Mouse (Mus musculus): Measurements from ENCODE around the gene Ccdc13. TPM values are rescaled to one million over a fixed set of nuclear protein-coding genes. Genes with fewer than 3 reads are reported as not detected.

The Ccdc13 gene
- polyA plus RNA-seq, 1 experiment from 2014 or later: 3.6 TPM

GRCm38 (mm10) chr9:121798887-121799520 is 40.3 kb downstream of the Ccdc13 start:
- H3K4me2 ChIP-seq (ENCODE audit: low read depth): no peak overlapping the region
- no peak for ATAC-seq (ENCODE audit: insufficient read depth, low FRiP score, low TSS enrichment)
- WGBS: 46% methylated on average over 6 of the region's 6 CpGs

GRCm38 (mm10) chr9:121797722-121798121 is 41.5 kb downstream of the Ccdc13 start:
- no peak for ATAC-seq (ENCODE audit: insufficient read depth, low FRiP score, low TSS enrichment)
- Histone ChIP-seq H3K4me1 (ENCODE audit: control insufficient read depth, insufficient read depth, low read length) (no peaks in the 10 kb centered on the region; the same call in 1 of the 2 replicates), H3K9ac (ENCODE audit: low read length) (no peak overlapping the region), H3K9me3 (ENCODE audit: control insufficient read depth, low read length) (no peaks in the 10 kb centered on the region), H3K4me3 (ENCODE audit: low read depth, low read length) (no peak overlapping the region), H3K27ac (ENCODE audit: low read depth, low read length) (no peak overlapping the region), H3K27me3 (ENCODE audit: control insufficient read depth, insufficient read depth, low read length) (no peaks in the 10 kb centered on the region), H3K4me2 (ENCODE audit: low read depth) (no peak overlapping the region), H3K36me3 (ENCODE audit: control insufficient read depth, insufficient read depth, low read length) (no peaks in the 10 kb centered on the region)
- DNase-seq (ENCODE audit: low spot score): no peak
- WGBS: 7% methylated on average over 12 of the region's 12 CpGs

More at GRCm38 (mm10) chr9:121798887-121799520, 40.3 kb downstream of the Ccdc13 start:
- no peak overlapping the region for H3K27ac ChIP-seq (ENCODE audit: low read depth, low read length)
- H3K36me3 ChIP-seq (ENCODE audit: control insufficient read depth, insufficient read depth, low read length): no peaks in the 10 kb centered on the region
- no peak for DNase-seq (ENCODE audit: low spot score)
- no peaks in the 10 kb centered on the region; the same call in 1 of the 2 replicates for H3K4me1 ChIP-seq (ENCODE audit: control insufficient read depth, insufficient read depth, low read length)
- 0 out of 2 replicates have a peak overlapping the region, but pooled peaks have one; percentile 23 for H3K9ac ChIP-seq (ENCODE audit: low read length)
- no peak overlapping the region for H3K4me3 ChIP-seq (ENCODE audit: low read depth, low read length)
- H3K27me3 ChIP-seq (ENCODE audit: control insufficient read depth, insufficient read depth, low read length): no peaks in the 10 kb centered on the region
- H3K9me3 ChIP-seq (ENCODE audit: control insufficient read depth, low read length): no peaks in the 10 kb centered on the region

- ATAC-seq (ENCODE audit: insufficient read depth, low FRiP score, low TSS enrichment) (no peak), DNase-seq (ENCODE audit: low spot score) (no peak)
- no peak overlapping the region for H3K27ac ChIP-seq (ENCODE audit: low read depth, low read length)
- H3K4me2 ChIP-seq (ENCODE audit: low read depth): no peak overlapping the region
- 58% methylated on average over 1 of the region's 1 CpGs for WGBS
- no peaks in the 10 kb centered on the region for H3K36me3 ChIP-seq (ENCODE audit: control insufficient read depth, insufficient read depth, low read length)
- no peaks in the 10 kb centered on the region for H3K27me3 ChIP-seq (ENCODE audit: control insufficient read depth, insufficient read depth, low read length)
- H3K9ac ChIP-seq (ENCODE audit: low read length): no peak overlapping the region
- no peaks in the 10 kb centered on the region for H3K4me1 ChIP-seq (ENCODE audit: control insufficient read depth, insufficient read depth, low read length)
- H3K9me3 ChIP-seq (ENCODE audit: control insufficient read depth, low read length): no peaks in the 10 kb centered on the region
- no peak overlapping the region for H3K4me3 ChIP-seq (ENCODE audit: low read depth, low read length)
These were observed 44.2 kb downstream of the Ccdc13 start for GRCm38 (mm10) chr9:121794972-121795539.

GRCm38 (mm10) chr9:121791757-121792521 is 47.3 kb downstream of the Ccdc13 start, which contains the start of gene Hhatl:
TSS of gene Hhatl (minus strand) at chr9:121792507.
- Histone ChIP-seq H3K4me3 (ENCODE audit: low read depth, low read length) (no peak within 1 kb of the TSS), H3K36me3 (ENCODE audit: control insufficient read depth, insufficient read depth, low read length) (no peaks in the 10 kb centered on the region), H3K9me3 (ENCODE audit: control insufficient read depth, low read length) (no peaks in the 10 kb centered on the region), H3K9ac (ENCODE audit: low read length) (no peak within 1 kb of the TSS), H3K4me1 (ENCODE audit: control insufficient read depth, insufficient read depth, low read length) (no peaks in the 10 kb centered on the region), H3K27me3 (ENCODE audit: control insufficient read depth, insufficient read depth, low read length) (no peaks in the 10 kb centered on the region), H3K27ac (ENCODE audit: low read depth, low read length) (no peak within 1 kb of the TSS), H3K4me2 (ENCODE audit: low read depth) (no peak within 1 kb of the TSS)
- ATAC-seq (ENCODE audit: insufficient read depth, low FRiP score, low TSS enrichment) (no peak), DNase-seq (ENCODE audit: low spot score) (no peak)
- 53% methylated on average over 21 of the region's 24 CpGs for WGBS

- H3K36me3 ChIP-seq (ENCODE audit: control insufficient read depth, insufficient read depth, low read length): no peaks in the 10 kb centered on the region
- no peak overlapping the region for H3K27ac ChIP-seq (ENCODE audit: low read depth, low read length)
- no peaks in the 10 kb centered on the region for H3K27me3 ChIP-seq (ENCODE audit: control insufficient read depth, insufficient read depth, low read length)
- H3K4me3 ChIP-seq (ENCODE audit: low read depth, low read length): no peak overlapping the region
- H3K9ac ChIP-seq (ENCODE audit: low read length): no peak overlapping the region
- no peak overlapping the region for H3K4me2 ChIP-seq (ENCODE audit: low read depth)
- ATAC-seq (ENCODE audit: insufficient read depth, low FRiP score, low TSS enrichment): no peak
- 27% methylated on average over 5 of the region's 5 CpGs for WGBS
- DNase-seq (ENCODE audit: low spot score): peak; percentile 61
- no peaks in the 10 kb centered on the region for H3K4me1 ChIP-seq (ENCODE audit: control insufficient read depth, insufficient read depth, low read length)
- no peaks in the 10 kb centered on the region for H3K9me3 ChIP-seq (ENCODE audit: control insufficient read depth, low read length)
These were observed 48.1 kb downstream of the Ccdc13 start for GRCm38 (mm10) chr9:121791206-121791605.

- DNase-seq (ENCODE audit: low spot score) (no peak), ATAC-seq (ENCODE audit: insufficient read depth, low FRiP score, low TSS enrichment) (no peak)
- no peaks in the 10 kb centered on the region for H3K9me3 ChIP-seq (ENCODE audit: control insufficient read depth, low read length)
- H3K9ac ChIP-seq (ENCODE audit: low read length): no peak overlapping the region
- H3K36me3 ChIP-seq (ENCODE audit: control insufficient read depth, insufficient read depth, low read length): no peaks in the 10 kb centered on the region
- 86% methylated on average over 2 of the region's 2 CpGs for WGBS
- no peaks in the 10 kb centered on the region for H3K27me3 ChIP-seq (ENCODE audit: control insufficient read depth, insufficient read depth, low read length)
- no peaks in the 10 kb centered on the region for H3K4me1 ChIP-seq (ENCODE audit: control insufficient read depth, insufficient read depth, low read length)
- no peak overlapping the region for H3K27ac ChIP-seq (ENCODE audit: low read depth, low read length)
- H3K4me2 ChIP-seq (ENCODE audit: low read depth): no peak overlapping the region
- no peak overlapping the region for H3K4me3 ChIP-seq (ENCODE audit: low read depth, low read length)
These were observed 52.9 kb downstream of the Ccdc13 start for GRCm38 (mm10) chr9:121786359-121786758.

- Histone ChIP-seq H3K4me2 (ENCODE audit: low read depth) (no peak overlapping the region), H3K9ac (ENCODE audit: low read length) (no peak overlapping the region), H3K27me3 (ENCODE audit: control insufficient read depth, insufficient read depth, low read length) (no peaks in the 10 kb centered on the region), H3K9me3 (ENCODE audit: control insufficient read depth, low read length) (no peaks in the 10 kb centered on the region), H3K36me3 (ENCODE audit: control insufficient read depth, insufficient read depth, low read length) (no peaks in the 10 kb centered on the region), H3K4me3 (ENCODE audit: low read depth, low read length) (no peak overlapping the region), H3K4me1 (ENCODE audit: control insufficient read depth, insufficient read depth, low read length) (no peaks in the 10 kb centered on the region), H3K27ac (ENCODE audit: low read depth, low read length) (no peak overlapping the region)
- ATAC-seq (ENCODE audit: insufficient read depth, low FRiP score, low TSS enrichment) (no peak), DNase-seq (ENCODE audit: low spot score) (no peak)
- 85% methylated on average over 8 of the region's 8 CpGs for WGBS
These were observed 54.0 kb downstream of the Ccdc13 start for GRCm38 (mm10) chr9:121785261-121785660.

GRCm38 (mm10) chr9:121784801-121785200 is 54.5 kb downstream of the Ccdc13 start:
- Histone ChIP-seq H3K27ac (ENCODE audit: low read depth, low read length) (no peak overlapping the region), H3K9ac (ENCODE audit: low read length) (no peak overlapping the region), H3K4me3 (ENCODE audit: low read depth, low read length) (no peak overlapping the region), H3K4me1 (ENCODE audit: control insufficient read depth, insufficient read depth, low read length) (no peaks in the 10 kb centered on the region), H3K36me3 (ENCODE audit: control insufficient read depth, insufficient read depth, low read length) (no peaks in the 10 kb centered on the region), H3K9me3 (ENCODE audit: control insufficient read depth, low read length) (no peaks in the 10 kb centered on the region), H3K27me3 (ENCODE audit: control insufficient read depth, insufficient read depth, low read length) (peaks cover 2% of the 10 kb centered on the region; the same call in 1 of the 2 replicates), H3K4me2 (ENCODE audit: low read depth) (no peak overlapping the region)
- WGBS: 89% methylated on average over 12 of the region's 12 CpGs
- ATAC-seq (ENCODE audit: insufficient read depth, low FRiP score, low TSS enrichment): no peak
- DNase-seq (ENCODE audit: low spot score): no peak

Data from neural tube, embryonic 11.5 days (tissue).